ENCODE assay signal across 21 mouse cellular contexts in genomic region chr1:174765757-174766156, GRCm38 (mm10).
A peak's percentile ranks its signal among the peaks of the same experiment; 100 is the strongest.
DNase-seq lines count a peak whose midpoint lies in the region; ATAC-seq and TF ChIP-seq lines count a peak whose summit lies in the region.
"Had no signal": no experiment of that assay in that cellular context is flagged by ENCODE, and none has a peak within 500 bp of the region (broad histone marks: within the 10 kb centered on the region; RNA-seq: fewer than 3 reads in every experiment).

No protein-coding gene starts in this region.

- H3K4me2 ChIP-seq in lung, embryonic 14.5 days = no peak overlapping the region
- H3K4me2 ChIP-seq in lung, embryonic 16.5 days (ENCODE audit: low read depth, low read length) = no peak overlapping the region
- H3K4me2 ChIP-seq: embryonic facial prominence, embryonic 13.5 days; embryonic facial prominence, embryonic 15.5 days; forebrain, embryonic 12.5 days had no signal

- no peak overlapping the region for H3K27ac ChIP-seq in lung, embryonic 14.5 days (ENCODE audit: low read depth)
- 0 out of 2 replicates have a peak overlapping the region, but pooled peaks have one; percentile 20 for H3K27ac ChIP-seq in lung, embryonic 16.5 days (ENCODE audit: low read length)
- H3K27ac ChIP-seq: embryonic facial prominence, embryonic 13.5 days; embryonic facial prominence, embryonic 15.5 days; forebrain, embryonic 10.5 days; forebrain, embryonic 12.5 days had no signal

- no peaks in the 10 kb centered on the region for H3K27me3 ChIP-seq in lung, embryonic 14.5 days (ENCODE audit: insufficient read depth, low read length)
- H3K27me3 ChIP-seq in lung, embryonic 16.5 days (ENCODE audit: control insufficient read depth, insufficient read depth, low read depth, low read length) = no peaks in the 10 kb centered on the region
- H3K27me3 ChIP-seq: embryonic facial prominence, embryonic 13.5 days; embryonic facial prominence, embryonic 15.5 days; forebrain, embryonic 12.5 days had no signal

- no peaks in the 10 kb centered on the region for H3K36me3 ChIP-seq in lung, embryonic 14.5 days (ENCODE audit: insufficient read depth)
- H3K36me3 ChIP-seq in lung, embryonic 16.5 days (ENCODE audit: control insufficient read depth, insufficient read depth, low read length) = no peaks in the 10 kb centered on the region
- H3K36me3 ChIP-seq: embryonic facial prominence, embryonic 13.5 days; embryonic facial prominence, embryonic 15.5 days; forebrain, embryonic 10.5 days; forebrain, embryonic 12.5 days had no signal

- no peak for TF ChIP-seq CTCF in lung, embryonic 14.5 days (IDR thresholded peaks at IDR 0.05; ENCODE audit: low read depth)
- TF ChIP-seq CTCF in lung, adult 2 months (IDR thresholded peaks at IDR 0.05; ENCODE audit: insufficient read depth, low read length) = no peak

- TF ChIP-seq POLR2A in lung, adult 2 months (IDR thresholded peaks at IDR 0.05; ENCODE audit: borderline replicate concordance, extremely low read depth, low read depth, low read length) = no peak

- no peaks in the 10 kb centered on the region for H3K4me1 ChIP-seq in lung, embryonic 14.5 days (ENCODE audit: insufficient read depth)
- H3K4me1 ChIP-seq in lung, embryonic 16.5 days (replicated peaks; ENCODE audit: control insufficient read depth, insufficient read depth, low read length) = no peaks in the 10 kb centered on the region
- H3K4me1 ChIP-seq in lung, adult 2 months (ENCODE audit: control insufficient read depth, insufficient read depth, low read length) = no peaks in the 10 kb centered on the region
- H3K4me1 ChIP-seq: embryonic facial prominence, embryonic 13.5 days; embryonic facial prominence, embryonic 15.5 days; forebrain, embryonic 10.5 days; forebrain, embryonic 12.5 days had no signal

- H3K9ac ChIP-seq in lung, embryonic 14.5 days = no peak overlapping the region
- no peak overlapping the region for H3K9ac ChIP-seq in lung, embryonic 16.5 days (ENCODE audit: low read length)
- H3K9ac ChIP-seq: embryonic facial prominence, embryonic 13.5 days; embryonic facial prominence, embryonic 15.5 days; forebrain, embryonic 12.5 days had no signal

- 14% methylated on average over 2 of the region's 2 CpGs for WGBS in lung, embryonic 14.5 days
- WGBS in lung, embryonic 16.5 days = 18% methylated on average over 2 of the region's 2 CpGs
- 12% methylated on average over 2 of the region's 2 CpGs for WGBS in lung, adult 2 months

- H3K9me3 ChIP-seq in lung, embryonic 14.5 days (ENCODE audit: low read depth, low read length) = no peaks in the 10 kb centered on the region
- no peaks in the 10 kb centered on the region for H3K9me3 ChIP-seq in lung, embryonic 16.5 days (ENCODE audit: control insufficient read depth, low read length)
- H3K9me3 ChIP-seq: embryonic facial prominence, embryonic 15.5 days; forebrain, embryonic 10.5 days; forebrain, embryonic 12.5 days had no signal

- no peak overlapping the region for H3K4me3 ChIP-seq in lung, embryonic 14.5 days (ENCODE audit: low read depth, low read length)
- H3K4me3 ChIP-seq in lung, embryonic 16.5 days (ENCODE audit: low read length) = no peak overlapping the region
- no peak overlapping the region for H3K4me3 ChIP-seq in lung, adult 2 months (replicated peaks; ENCODE audit: extremely low read depth, low read depth, low read length)
- H3K4me3 ChIP-seq: embryonic facial prominence, embryonic 13.5 days; embryonic facial prominence, embryonic 15.5 days; erythroblast, embryonic 14.5 days; forebrain, embryonic 10.5 days; forebrain, embryonic 12.5 days had no signal

- ATAC-seq in lung, embryonic 14.5 days (ENCODE audit: insufficient read depth) = peak; percentile 64; the same call in 1 of the 2 replicates
- peak; percentile 60; the same call in 1 of the 2 replicates for ATAC-seq in lung, embryonic 16.5 days (ENCODE audit: low read depth)
- ATAC-seq: forebrain, embryonic 14.5 days; forebrain, embryonic 16.5 days had no signal

- DNase-seq in lung, embryonic 14.5 days = peak; percentile 62
- DNase-seq in lung, postnatal 10 days = no peak
- no peak for DNase-seq in lung, adult 2 months
- DNase-seq: adrenal gland, adult 2 months; adrenal gland, postnatal 10 days; adrenal gland, postnatal 25 days; cerebellum, adult 11 months; cerebellum, adult 18-20 months; cerebellum, adult 8-10 months; cerebellum, adult 9-11 months; cerebellum, postnatal 14 days; cerebellum, postnatal 36 days; embryo, embryonic 11 days had no signal
